Mouse (Mus musculus) heart, adult 2 months (tissue): ENCODE measurements around the gene Nr1h4. TPM values are rescaled to one million over a fixed set of nuclear protein-coding genes. Genes with fewer than 3 reads are reported as not detected.
"Not testable (repeated sequence)": the region's sequence is repeated elsewhere in the genome, so short reads cannot be mapped to it uniquely, and the experiment has no call there.

Source experiments
- DNase-seq, 2 experiments: peaks; one replicate each; pipeline ENCODE4 v3.0.0; 2021
- H3K27ac ChIP-seq: fragments of 200-600 bp; 2 replicates; pipeline ENCODE4 v1.8.1; 2022
- H3K27me3 ChIP-seq: fragments of 200-500 bp; 2 replicates; pipeline ENCODE4 v1.6.1; 2012; ENCODE audit warnings: mild to moderate bottlenecking, low read length, inconsistent platforms, mixed read lengths; ENCODE audit not compliant: control insufficient read depth, insufficient read depth
- H3K36me3 ChIP-seq: fragments of 200-500 bp; 2 replicates; pipeline ENCODE4 v1.6.1; 2012; ENCODE audit warnings: low read length, inconsistent platforms; ENCODE audit not compliant: control insufficient read depth, insufficient read depth
- H3K4me1 ChIP-seq: fragments of 200-500 bp; 2 replicates; pipeline ENCODE4 v1.6.1; 2011; ENCODE audit warnings: low read length; ENCODE audit not compliant: control insufficient read depth, insufficient read depth
- H3K4me3 ChIP-seq: fragments of 200-600 bp; 2 replicates; pipeline ENCODE4 v1.8.1; 2022
- H3K79me2 ChIP-seq: fragments of 200-500 bp; replicated peaks from 2 replicates; pipeline ENCODE4 v1.6.1; 2012; ENCODE audit warnings: mild to moderate bottlenecking, inconsistent platforms, low read length, moderate library complexity, mixed read lengths; ENCODE audit not compliant: control insufficient read depth, insufficient read depth
- H3K9ac ChIP-seq: fragments of 200-500 bp; 2 replicates; pipeline ENCODE4 v1.6.1; 2012; ENCODE audit warnings: low read depth, mild to moderate bottlenecking, control low read depth, inconsistent platforms, low read length, mixed read lengths
- CTCF ChIP-seq: fragments of 200-600 bp; IDR thresholded peaks from 2 replicates; pipeline ENCODE4 v1.8.1; 2022; ENCODE audit warnings: antibody characterized with exemption, mild to moderate bottlenecking, moderate library complexity
- EP300 ChIP-seq: fragments of 200-500 bp; IDR thresholded peaks from 2 replicates; pipeline ENCODE4 v1.6.1; 2011; ENCODE audit warnings: low read depth, low read length, control low read depth; ENCODE audit not compliant: insufficient read depth
- POLR2A ChIP-seq: fragments of 200-500 bp; IDR thresholded peaks from 2 replicates; pipeline ENCODE4 v1.6.1; 2011; ENCODE audit warnings: mild to moderate bottlenecking, low read depth, low read length, control low read depth; ENCODE audit not compliant: insufficient read depth
- WGBS: fragments of 180-500 bp; shearing (Covaris S2); methylation state at CpG from one replicate; pipeline ENCODE4 v1.1.7; 2018; 5-methylcytosine and 5-hydroxymethylcytosine counted together
- intact Hi-C: fragments of 180-260 bp; cut with DNase I; formaldehyde crosslinking; loops from one replicate; pipeline ENCODE4 v1.15.1; 2025
- polyA plus RNA-seq: library from polyadenylated mRNA; depleted of rRNA; stranded (reverse); fragments of >200 nt; gene quantifications from 2 replicates; pipeline ENCODE4 v1.2.3, GENCODE M21; 2012
- total RNA-seq, 2 experiments: library from RNA; stranded (reverse); gene quantifications; 2 replicates each; pipeline ENCODE4 v1.2.3; 2021

The Nr1h4 gene
- total and polyA plus RNA-seq, 3 experiments = 0.20 to 0.48 (median 0.23) TPM

GRCm38 (mm10) chr10:89565301-89566022, 32.1 kb upstream of the Nr1h4 start:
- H3K36me3 ChIP-seq = no peaks in the 10 kb centered on the region
- no peak overlapping the region for H3K4me3 ChIP-seq
- H3K27ac ChIP-seq = no peak overlapping the region
- no peak for DNase-seq
- TF ChIP-seq CTCF (no peak), EP300 (no peak), POLR2A (no peak)
- WGBS = 88% methylated on average over 9 of the region's 9 CpGs
- no peaks in the 10 kb centered on the region for H3K27me3 ChIP-seq
- H3K9ac ChIP-seq = no peak overlapping the region
- no peaks in the 10 kb centered on the region for H3K4me1 ChIP-seq
- H3K79me2 ChIP-seq = no peaks in the 10 kb centered on the region
- intact Hi-C loops = no loop called here

GRCm38 (mm10) chr10:89562113-89562512, 28.7 kb upstream of the Nr1h4 start:
- intact Hi-C loops = no loop called here
- Histone ChIP-seq H3K4me1 (no peaks in the 10 kb centered on the region), H3K27me3 (no peaks in the 10 kb centered on the region), H3K27ac (no peak overlapping the region), H3K9ac (no peak overlapping the region), H3K36me3 (no peaks in the 10 kb centered on the region), H3K4me3 (no peak overlapping the region), H3K79me2 (no peaks in the 10 kb centered on the region)
- no peak for TF ChIP-seq CTCF
- TF ChIP-seq EP300 = no peak
- TF ChIP-seq POLR2A = no peak
- WGBS = 82% methylated on average over 6 of the region's 6 CpGs
- DNase-seq = no peak

GRCm38 (mm10) chr10:89559351-89559750, 26.0 kb upstream of the Nr1h4 start:
- intact Hi-C loops = no loop called here

GRCm38 (mm10) chr10:89554885-89555284, 21.5 kb upstream of the Nr1h4 start:
- H3K4me3 ChIP-seq, intact Hi-C loops, H3K27me3 ChIP-seq, H3K9ac ChIP-seq, H3K27ac ChIP-seq, H3K79me2 ChIP-seq, H3K36me3 ChIP-seq, H3K4me1 ChIP-seq, DNase-seq: not testable (repeated sequence)
- WGBS = 83% methylated on average over 13 of the region's 13 CpGs

More at GRCm38 (mm10) chr10:89559351-89559750, 26.0 kb upstream of the Nr1h4 start:
- no peaks in the 10 kb centered on the region for H3K4me1 ChIP-seq
- WGBS = 45% methylated on average over 3 of the region's 3 CpGs
- H3K9ac ChIP-seq = no peak overlapping the region
- H3K27me3 ChIP-seq = no peaks in the 10 kb centered on the region
- H3K36me3 ChIP-seq = no peaks in the 10 kb centered on the region
- H3K4me3 ChIP-seq = no peak overlapping the region
- no peak for DNase-seq
- H3K27ac ChIP-seq = no peak overlapping the region
- no peaks in the 10 kb centered on the region for H3K79me2 ChIP-seq
- TF ChIP-seq EP300 = no peak
- no peak for TF ChIP-seq POLR2A
- no peak for TF ChIP-seq CTCF

DNA sequence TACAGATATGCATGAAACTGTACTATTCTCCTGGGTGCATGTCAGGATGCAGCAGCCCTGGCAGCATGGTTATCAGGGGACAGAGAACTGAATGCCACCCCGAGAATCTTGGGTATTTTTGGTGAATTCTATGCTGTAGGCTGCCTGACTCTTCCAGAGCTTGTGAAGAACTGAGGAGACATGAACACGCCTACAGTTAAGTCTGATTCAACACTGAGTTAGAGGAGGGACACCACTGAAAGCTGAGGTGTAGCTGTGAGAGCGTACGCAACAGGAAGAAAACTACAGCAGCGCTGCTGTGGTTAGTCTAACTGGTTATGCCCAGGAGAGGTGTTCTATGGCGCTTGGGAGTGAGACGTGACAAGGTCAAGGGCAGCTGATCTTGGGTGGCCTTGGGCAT, 20.5 kb upstream of the Nr1h4 start:
- DNase-seq, intact Hi-C loops, H3K9ac ChIP-seq, H3K79me2 ChIP-seq, H3K4me3 ChIP-seq, H3K36me3 ChIP-seq, H3K27ac ChIP-seq, H3K4me1 ChIP-seq, H3K27me3 ChIP-seq: not testable (repeated sequence)
- 86% methylated on average over 7 of the region's 7 CpGs for WGBS

DNA sequence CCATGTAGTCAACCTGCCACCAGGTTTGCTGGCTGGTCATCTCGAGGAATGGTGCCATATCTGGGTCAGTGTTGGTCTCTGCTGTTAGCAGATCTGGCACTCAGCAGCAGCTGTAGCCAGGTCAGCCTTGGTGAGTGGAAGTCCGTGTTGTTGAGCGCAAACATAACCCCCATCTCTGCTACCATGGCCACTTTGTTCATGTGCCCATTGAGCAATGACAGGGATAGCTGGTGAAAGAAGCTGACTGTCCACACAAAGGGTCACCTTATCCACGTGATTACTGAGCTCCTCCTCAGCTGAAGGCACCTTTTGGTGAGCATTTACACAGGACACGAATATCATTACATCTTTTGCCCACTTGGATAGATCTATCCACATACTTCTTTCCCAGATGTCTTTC, 19.6 kb upstream of the Nr1h4 start:
- intact Hi-C loops = no loop called here
- no peaks in the 10 kb centered on the region for H3K4me1 ChIP-seq
- WGBS = 82% methylated on average over 5 of the region's 5 CpGs

More for the DNA sequence above, 19.6 kb upstream of the Nr1h4 start:
- Histone ChIP-seq H3K27ac (no peak overlapping the region), H3K4me3 (no peak overlapping the region), H3K9ac (no peak overlapping the region), H3K36me3 (no peaks in the 10 kb centered on the region), H3K79me2 (no peaks in the 10 kb centered on the region), H3K27me3 (no peaks in the 10 kb centered on the region)
- TF ChIP-seq POLR2A (no peak), CTCF (no peak), EP300 (no peak)
- DNase-seq = no peak
